Mouse (Mus musculus): Measurements from ENCODE around the gene Gm8909.
"Not testable (repeated sequence)": the region's sequence is repeated elsewhere in the genome, so short reads cannot be mapped to it uniquely, and the experiment has no call there.

Gm8909 gene

GRCm38 (mm10) chr17:36161129-36162051 lies 6.9 kb downstream of the Gm8909 start:
- DNase-seq (ENCODE audit: low spot score): no peak

- not testable (repeated sequence) for DNase-seq (ENCODE audit: low spot score)
Observed at GRCm38 (mm10) chr17:36158264-36158663, 10.1 kb downstream of the Gm8909 start.

DNA sequence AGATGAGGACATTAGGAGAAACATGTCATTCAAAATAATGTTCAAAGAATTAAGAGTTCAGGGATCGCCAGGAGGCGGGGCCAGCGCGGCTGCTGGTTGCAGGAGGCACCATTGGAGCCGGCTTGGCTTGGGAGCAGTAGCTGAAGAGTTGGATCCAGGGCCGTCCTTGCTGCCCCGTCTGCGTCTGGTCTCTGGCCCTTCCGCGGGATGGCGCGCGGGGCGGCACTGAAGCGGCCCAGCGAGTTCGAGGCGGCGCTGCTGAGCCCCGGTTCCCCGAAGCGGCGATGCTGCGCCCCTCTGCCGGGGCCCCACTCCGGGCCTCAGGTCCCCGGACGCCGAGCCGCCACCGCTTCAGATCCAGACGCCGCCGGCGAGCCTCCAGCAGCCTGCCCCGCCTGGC lies 10.6 kb downstream of the Gm8909 start:
- DNase-seq (ENCODE audit: low spot score): not testable (repeated sequence)

GRCm38 (mm10) chr17:36154271-36155149 lies 13.8 kb downstream of the Gm8909 start:
- DNase-seq (ENCODE audit: low spot score): no peak

DNA sequence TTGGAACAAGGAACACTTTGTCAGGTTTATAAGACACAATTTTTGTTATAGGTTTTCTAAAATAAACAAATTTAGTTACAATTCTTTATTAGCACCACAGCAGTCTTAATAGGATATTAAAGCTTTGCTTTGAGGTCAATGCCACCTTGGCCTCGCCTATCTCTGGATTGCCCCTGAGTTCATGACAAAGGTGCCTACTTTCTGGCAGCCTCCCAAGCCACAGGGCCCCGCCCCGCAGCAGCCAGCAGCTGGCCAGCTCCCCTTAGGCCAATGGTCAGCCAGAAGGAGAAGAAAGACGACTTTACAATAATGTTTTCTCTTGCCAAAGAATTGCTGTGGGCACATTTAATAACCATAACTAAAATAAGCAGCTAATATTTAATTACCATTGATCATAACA lies 17.1 kb downstream of the Gm8909 start:
- DNase-seq (ENCODE audit: low spot score): not testable (repeated sequence)

DNA sequence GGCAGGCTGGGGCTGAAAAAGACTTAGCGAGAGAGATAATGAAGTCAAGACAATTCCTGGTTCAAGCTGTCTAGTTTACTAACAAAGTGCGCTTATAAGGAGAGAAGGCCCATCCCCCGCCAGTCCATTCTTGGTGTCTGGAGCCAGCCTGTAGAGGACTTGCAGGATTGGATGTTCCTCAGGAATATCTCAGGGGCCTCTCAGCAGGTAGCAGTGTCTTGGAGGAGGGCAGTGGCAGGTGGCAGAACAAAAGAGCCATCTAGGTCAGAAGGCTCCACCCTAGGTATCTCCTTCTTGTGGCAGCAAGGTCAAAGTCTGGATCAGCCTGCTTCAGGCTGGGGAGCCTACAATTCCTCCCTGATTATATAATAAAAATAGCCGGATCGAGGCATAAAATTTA lies 19.9 kb downstream of the Gm8909 start:
- DNase-seq (ENCODE audit: low spot score): not testable (repeated sequence)

DNA sequence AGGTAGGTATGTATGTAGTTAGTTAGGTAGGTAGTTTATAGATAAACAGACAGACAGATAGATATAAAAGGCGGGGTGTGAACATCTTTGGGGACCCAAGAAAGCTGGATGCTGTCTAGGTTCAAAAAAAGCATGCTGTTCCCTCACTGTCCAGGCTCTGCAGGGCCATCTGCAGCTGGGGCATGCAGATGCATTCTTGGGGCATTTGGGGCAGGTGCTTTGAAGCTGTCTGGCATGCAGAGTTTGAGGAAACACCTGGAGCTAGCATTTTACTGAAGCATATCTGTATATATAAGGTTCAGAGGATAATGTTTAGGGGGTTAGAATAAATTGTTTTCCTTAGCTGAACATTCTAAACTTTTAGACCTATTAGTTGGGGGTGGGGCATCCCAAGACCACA lies 21.4 kb downstream of the Gm8909 start:
- DNase-seq (ENCODE audit: low spot score): not testable (repeated sequence)

GRCm38 (mm10) chr17:36145861-36146156 lies 22.5 kb downstream of the Gm8909 start:
- DNase-seq (ENCODE audit: low spot score): not testable (repeated sequence)

GRCm38 (mm10) chr17:36145111-36145860 lies 23.1 kb downstream of the Gm8909 start:
- DNase-seq (ENCODE audit: low spot score): no peak

DNA sequence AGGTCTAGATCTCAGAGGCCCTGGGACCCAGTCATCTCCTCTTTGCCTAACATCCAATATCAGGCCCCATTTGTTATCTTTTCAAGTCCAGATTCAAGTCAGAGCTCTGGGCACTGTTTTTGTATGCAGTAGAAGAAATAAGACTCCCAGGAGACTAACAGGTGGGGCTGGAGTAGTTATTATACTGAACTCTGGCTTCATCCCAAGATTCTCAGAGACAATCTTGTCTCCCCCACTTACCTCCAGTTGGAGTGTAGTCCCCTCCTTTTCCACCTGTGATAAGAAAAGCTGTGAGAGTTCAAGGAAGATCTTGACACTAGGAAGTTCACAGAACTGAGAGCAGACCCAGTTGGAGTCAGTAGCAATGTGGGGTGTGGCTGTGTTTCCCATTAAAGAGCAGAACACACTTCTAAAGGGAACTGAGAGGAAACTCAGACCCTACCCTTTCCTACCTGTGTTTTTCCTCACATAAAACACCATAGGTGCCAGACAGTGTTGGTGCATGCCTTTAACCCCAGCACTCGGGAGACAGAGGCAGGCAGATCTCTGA lies 32.0 kb downstream of the Gm8909 start:
- not testable (repeated sequence) for DNase-seq (ENCODE audit: low spot score)

- DNase-seq (ENCODE audit: low spot score): peak; percentile 0
Observed at GRCm38 (mm10) chr17:36135421-36136231, 32.7 kb downstream of the Gm8909 start.

- peak; percentile 0 for DNase-seq (ENCODE audit: low spot score)
Observed at GRCm38 (mm10) chr17:36131516-36132265, 36.6 kb downstream of the Gm8909 start.

DNA sequence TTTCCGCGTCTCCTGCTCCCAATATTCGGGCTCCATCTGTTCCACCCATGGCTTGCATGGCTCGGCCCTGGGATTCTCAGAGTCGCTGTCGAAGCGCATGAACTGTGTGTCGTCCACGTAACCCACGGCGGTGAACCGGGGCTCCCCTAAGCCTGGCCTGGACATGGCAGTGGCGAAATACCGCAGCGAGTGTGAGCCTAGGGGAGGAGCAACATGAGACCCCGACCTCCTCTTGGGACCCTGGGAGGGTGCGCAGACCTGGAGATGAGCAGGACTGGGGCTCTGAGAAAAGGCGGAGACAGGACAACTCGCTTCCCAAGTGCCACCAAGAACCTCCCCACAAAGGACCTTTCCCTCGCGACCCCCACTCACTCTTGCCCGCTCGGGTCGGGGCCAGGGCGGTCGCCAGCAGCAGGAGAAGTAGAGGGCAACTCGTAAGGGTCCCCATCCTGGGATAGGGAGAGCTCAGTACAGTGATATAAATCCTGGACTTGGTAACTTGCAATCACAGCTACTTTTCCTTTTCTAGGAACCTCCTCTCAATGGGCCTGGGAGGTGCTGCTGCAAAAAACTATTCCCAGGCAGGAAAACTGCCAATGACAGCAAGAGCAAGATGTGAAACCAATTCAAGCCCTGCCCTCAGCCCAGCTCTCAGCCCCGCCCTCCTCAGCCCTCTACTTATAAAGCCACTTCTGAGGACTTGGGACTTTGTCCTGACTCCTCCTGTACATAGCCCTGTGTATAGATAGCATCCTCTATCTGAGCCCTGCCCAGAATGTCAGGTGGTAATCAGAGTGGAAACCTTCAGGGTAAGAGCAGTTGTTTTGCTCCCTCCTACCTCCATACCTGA lies 39.1 kb downstream of the Gm8909 start, which contains the start of gene Gm7030:
TSS of gene Gm7030 (minus strand) at position 458 of the 850 bp plus-strand sequence.
- not testable (repeated sequence) for DNase-seq (ENCODE audit: low spot score)

DNA sequence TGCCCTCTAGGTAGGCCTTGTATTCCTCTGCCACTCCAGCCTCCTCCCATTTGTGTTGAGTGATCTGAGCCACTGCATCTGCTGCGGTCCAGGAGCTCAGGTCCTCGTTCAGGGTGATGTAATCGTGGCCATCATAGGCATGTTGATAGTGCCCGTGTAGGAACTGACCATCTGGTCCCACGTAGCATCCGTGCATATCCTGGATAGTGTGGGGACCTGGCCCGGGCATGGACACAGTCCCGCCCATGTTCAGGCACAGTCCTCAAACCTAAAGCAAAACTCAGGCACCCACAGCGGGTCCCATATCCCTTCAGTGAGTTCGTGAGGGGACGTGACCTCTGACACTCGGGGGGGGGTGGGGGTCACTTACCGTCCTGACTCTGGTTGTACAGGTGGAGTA lies 39.8 kb downstream of the Gm8909 start:
- not testable (repeated sequence) for DNase-seq (ENCODE audit: low spot score)

- not testable (repeated sequence) for DNase-seq (ENCODE audit: low spot score)
Observed at GRCm38 (mm10) chr17:36124111-36124510, 44.2 kb downstream of the Gm8909 start.

GRCm38 (mm10) chr17:36121352-36122020 lies 46.9 kb downstream of the Gm8909 start, which contains the start of gene Gm19684:
Gm19684 (plus strand) TSS chr17:36121678.
- DNase-seq (ENCODE audit: low spot score): peak; percentile 64

DNA sequence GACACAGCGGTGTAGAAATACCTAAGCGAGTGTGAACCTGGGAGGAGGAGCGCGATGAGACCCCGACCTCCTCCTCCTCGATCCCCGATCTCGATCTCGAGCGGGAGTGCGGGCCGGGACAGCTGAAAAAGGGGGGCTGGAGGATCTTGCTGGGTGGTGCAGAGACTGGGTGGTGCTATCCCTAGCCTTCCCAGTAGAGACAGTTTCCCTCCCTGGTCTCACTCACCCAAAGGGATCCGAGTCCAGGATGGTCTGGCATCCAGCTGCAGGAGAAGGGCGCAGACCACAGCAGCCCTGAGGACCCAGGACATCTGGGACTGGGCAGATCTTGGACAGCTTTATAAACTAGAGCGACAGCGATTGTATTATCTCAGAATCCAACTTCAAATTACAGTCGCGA lies 47.5 kb downstream of the Gm8909 start:
- not testable (repeated sequence) for DNase-seq (ENCODE audit: low spot score)

GRCm38 (mm10) chr17:36116545-36116944 lies 51.8 kb downstream of the Gm8909 start:
- DNase-seq (ENCODE audit: low spot score): not testable (repeated sequence)
